Comparison of ENCODE assay signal across 13 mouse cellular contexts in genomic region chr14:34364254-34365146, GRCm38 (mm10). TPM values are rescaled to one million over a fixed set of nuclear protein-coding genes. Genes with fewer than 3 reads are reported as not detected.
DNase-seq lines count a peak whose midpoint lies in the region; ATAC-seq and TF ChIP-seq lines count a peak whose summit lies in the region.
"Not testable (repeated sequence)": the region's sequence is repeated elsewhere in the genome, so short reads cannot be mapped to it uniquely, and the experiment has no call there.
"Had no signal": no experiment of that assay in that cellular context is flagged by ENCODE, and none has a peak within 500 bp of the region (broad histone marks: within the 10 kb centered on the region; RNA-seq: fewer than 3 reads in every experiment).

No protein-coding gene starts in this region.

- not testable (repeated sequence) for H3K9me3 ChIP-seq in forebrain, embryonic 10.5 days; heart, embryonic 12.5 days (replicated peaks); hindbrain, embryonic 16.5 days (ENCODE audit: control insufficient read depth, low read length); midbrain, embryonic 16.5 days (replicated peaks; ENCODE audit: control insufficient read depth, low read length, poor library complexity, severe bottlenecking); stomach, embryonic 16.5 days (replicated peaks; ENCODE audit: control insufficient read depth, low read length)

- H3K4me3 ChIP-seq in forebrain, embryonic 10.5 days, result peak overlapping the region; percentile 57
- H3K4me3 ChIP-seq in heart, embryonic 12.5 days, result peak overlapping the region; percentile 50
- peak overlapping the region; percentile 50 for H3K4me3 ChIP-seq in hindbrain, embryonic 16.5 days (ENCODE audit: low read length)
- peak overlapping the region; percentile 51 for H3K4me3 ChIP-seq in layer of hippocampus, adult 2 months
- peak overlapping the region; percentile 71 for H3K4me3 ChIP-seq in lung, adult 2 months (replicated peaks; ENCODE audit: extremely low read depth, low read depth, low read length)
- peak overlapping the region; percentile 47 for H3K4me3 ChIP-seq in midbrain, embryonic 16.5 days (ENCODE audit: low read depth, low read length)
- H3K4me3 ChIP-seq in stomach, embryonic 16.5 days (replicated peaks; ENCODE audit: low read length), result peak overlapping the region; percentile 39; the same call in 1 of the 2 replicates

- peak; percentile 75 for DNase-seq in ZHBTc4 (ENCODE audit: low read depth, low spot score)
- not testable (repeated sequence) for DNase-seq in forebrain, embryonic 10.5 days (ENCODE audit: extremely low spot score, low spot score); layer of hippocampus, adult 2 months (ENCODE audit: low spot score in 2 of 2); lung, adult 2 months

- not testable (repeated sequence) for TF ChIP-seq CTCF in layer of hippocampus, adult 2 months (conservative IDR thresholded peaks at IDR 0.05); lung, adult 2 months (IDR thresholded peaks at IDR 0.05; ENCODE audit: insufficient read depth, low read length)

- peak overlapping the region; percentile 71; the same call in 1 of the 2 replicates for H3K9ac ChIP-seq in heart, embryonic 12.5 days
- H3K9ac ChIP-seq in hindbrain, embryonic 16.5 days (ENCODE audit: low read depth, low read length), result peak overlapping the region; percentile 78
- H3K9ac ChIP-seq in midbrain, embryonic 16.5 days (ENCODE audit: low read depth, low read length), result peak overlapping the region; percentile 74
- not testable (repeated sequence) for H3K9ac ChIP-seq in stomach, embryonic 16.5 days (ENCODE audit: low read length)

- H3K27ac ChIP-seq in forebrain, embryonic 10.5 days, result peak overlapping the region; percentile 71; the same call in 1 of the 2 replicates
- not testable (repeated sequence) for H3K27ac ChIP-seq in heart, embryonic 12.5 days (ENCODE audit: poor library complexity, severe bottlenecking); hindbrain, embryonic 16.5 days (ENCODE audit: low read depth, low read length)
- H3K27ac ChIP-seq in layer of hippocampus, adult 2 months, result peak overlapping the region; percentile 79
- peak overlapping the region; percentile 69 for H3K27ac ChIP-seq in midbrain, embryonic 16.5 days (ENCODE audit: low read length)
- peak overlapping the region; percentile 74; the same call in 1 of the 2 replicates for H3K27ac ChIP-seq in stomach, embryonic 16.5 days (ENCODE audit: low read length)

- peaks cover 18% of the 10 kb centered on the region for H3K4me1 ChIP-seq in forebrain, embryonic 10.5 days
- not testable (repeated sequence) for H3K4me1 ChIP-seq in heart, embryonic 12.5 days (replicated peaks); hindbrain, embryonic 16.5 days (ENCODE audit: control insufficient read depth, insufficient read depth, low read depth, low read length); lung, adult 2 months (ENCODE audit: control insufficient read depth, insufficient read depth, low read length); stomach, embryonic 16.5 days (ENCODE audit: control insufficient read depth, insufficient read depth, low read length)
- peaks cover 11% of the 10 kb centered on the region; the same call in 1 of the 2 replicates for H3K4me1 ChIP-seq in midbrain, embryonic 16.5 days (ENCODE audit: control insufficient read depth, insufficient read depth, low read length)

- WGBS in forebrain, embryonic 10.5 days, result 79% methylated on average over 15 of the region's 15 CpGs
- 79% methylated on average over 15 of the region's 15 CpGs for WGBS in heart, embryonic 12.5 days
- 75% methylated on average over 14 of the region's 15 CpGs for WGBS in hindbrain, embryonic 16.5 days
- 86% methylated on average over 15 of the region's 15 CpGs for WGBS in lung, adult 2 months
- 74% methylated on average over 15 of the region's 15 CpGs for WGBS in midbrain, embryonic 16.5 days
- 88% methylated on average over 15 of the region's 15 CpGs for WGBS in stomach, embryonic 16.5 days

- peak overlapping the region; percentile 95 for H3K4me2 ChIP-seq in heart, embryonic 12.5 days
- peak overlapping the region; percentile 94 for H3K4me2 ChIP-seq in hindbrain, embryonic 16.5 days (ENCODE audit: low read length)
- peak overlapping the region; percentile 95 for H3K4me2 ChIP-seq in midbrain, embryonic 16.5 days (ENCODE audit: low read length)
- H3K4me2 ChIP-seq in stomach, embryonic 16.5 days (ENCODE audit: low read depth, low read length), result peak overlapping the region; percentile 64

- not testable (repeated sequence) for TF ChIP-seq POLR2A in lung, adult 2 months (IDR thresholded peaks at IDR 0.05; ENCODE audit: borderline replicate concordance, extremely low read depth, low read depth, low read length)

- ATAC-seq in heart, embryonic 12.5 days (ENCODE audit: insufficient number of reproducible peaks, low FRiP score); midbrain, embryonic 16.5 days; stomach, embryonic 16.5 days (ENCODE audit: insufficient read depth, low FRiP score): not testable (repeated sequence)
- ATAC-seq in hindbrain, embryonic 16.5 days, result peak; percentile 72; the same call in 1 of the 2 replicates

- H3K36me3 ChIP-seq in forebrain, embryonic 10.5 days (replicated peaks); heart, embryonic 12.5 days; hindbrain, embryonic 16.5 days (ENCODE audit: control insufficient read depth, insufficient read depth, low read length); midbrain, embryonic 16.5 days (ENCODE audit: control insufficient read depth, insufficient read depth, low read length); stomach, embryonic 16.5 days (ENCODE audit: control insufficient read depth, insufficient read depth, low read length): not testable (repeated sequence)

- peaks cover 35% of the 10 kb centered on the region for H3K27me3 ChIP-seq in forebrain, embryonic 10.5 days (ENCODE audit: poor library complexity, severe bottlenecking)
- not testable (repeated sequence) for H3K27me3 ChIP-seq in heart, embryonic 12.5 days (replicated peaks); hindbrain, embryonic 16.5 days (replicated peaks; ENCODE audit: control insufficient read depth, insufficient read depth, low read length); midbrain, embryonic 16.5 days (ENCODE audit: control insufficient read depth, insufficient read depth, low read depth, low read length); stomach, embryonic 16.5 days (ENCODE audit: control insufficient read depth, insufficient read depth, low read length)

RNA-seq across cellular contexts. Expression of gene Fam25c, which starts 9.3 kb away (rescaled TPM):
- not detected in 2 replicates for polyA plus RNA-seq in forebrain, embryonic 10.5 days (2016; fragmentation: Nextera tagmentation; extraction: Ambion mirVana)
- not detected in 2 replicates for polyA plus RNA-seq in heart, embryonic 12.5 days (2016; fragmentation: Nextera tagmentation; extraction: Ambion mirVana)
- polyA plus RNA-seq in hindbrain, embryonic 16.5 days (2015; fragmentation: Nextera tagmentation; extraction: Ambion mirVana), result not detected in 2 replicates
- total RNA-seq in layer of hippocampus, adult 2 months (2021), result not detected
- 68.4 TPM in 1 of 2 replicates, not detected in the other for polyA plus RNA-seq in lung, adult 2 months (2012; rRNA removed)
- polyA plus RNA-seq in midbrain, embryonic 16.5 days (2015; fragmentation: Nextera tagmentation; extraction: Ambion mirVana), result not detected in 2 replicates
- 23.6 and 47.2 TPM in 2 replicates for polyA plus RNA-seq in stomach, embryonic 16.5 days (2015; fragmentation: Nextera tagmentation; extraction: Ambion mirVana)
- total RNA-seq: adrenal gland, postnatal 25 days; gastrocnemius, postnatal 4 days; hematopoietic stem cell, adult 5-6 weeks had no signal
- polyA plus RNA-seq: CD4-positive, CD25-positive, alpha-beta regulatory T cell, adult 4 months; large intestine, adult 2 months had no signal

RNA-seq across cellular contexts. Expression of gene Sncg, which starts 10.1 kb away (rescaled TPM):
- polyA plus RNA-seq in forebrain, embryonic 10.5 days (2016; fragmentation: Nextera tagmentation; extraction: Ambion mirVana), result 1.3 and 2.2 TPM in 2 replicates
- 1.9 and 2.3 TPM in 2 replicates for polyA plus RNA-seq in heart, embryonic 12.5 days (2016; fragmentation: Nextera tagmentation; extraction: Ambion mirVana)
- 188 and 207 TPM in 2 replicates for polyA plus RNA-seq in hindbrain, embryonic 16.5 days (2015; fragmentation: Nextera tagmentation; extraction: Ambion mirVana)
- 1 to 10 TPM; 4.8 to 6.7 TPM for total RNA-seq in layer of hippocampus, adult 2 months (2021)
- polyA plus RNA-seq in lung, adult 2 months (2012; rRNA removed), result 10.1 and 10.2 TPM in 2 replicates
- 27.6 and 31.0 TPM in 2 replicates for polyA plus RNA-seq in midbrain, embryonic 16.5 days (2015; fragmentation: Nextera tagmentation; extraction: Ambion mirVana)
- 31.3 and 35.0 TPM in 2 replicates for polyA plus RNA-seq in stomach, embryonic 16.5 days (2015; fragmentation: Nextera tagmentation; extraction: Ambion mirVana)
- total RNA-seq: hematopoietic stem cell, adult 5-6 weeks had no signal
- polyA plus RNA-seq: CD4-positive, CD25-positive, alpha-beta regulatory T cell, adult 4 months had no signal

RNA-seq across cellular contexts. Expression of gene Mmrn2, which starts 10.8 kb away (rescaled TPM):
- polyA plus RNA-seq in forebrain, embryonic 10.5 days (2016; fragmentation: Nextera tagmentation; extraction: Ambion mirVana), result 6.2 and 6.7 TPM in 2 replicates
- 31.3 and 32.0 TPM in 2 replicates for polyA plus RNA-seq in heart, embryonic 12.5 days (2016; fragmentation: Nextera tagmentation; extraction: Ambion mirVana)
- polyA plus RNA-seq in hindbrain, embryonic 16.5 days (2015; fragmentation: Nextera tagmentation; extraction: Ambion mirVana), result 3.8 and 5.0 TPM in 2 replicates
- 1 to 10 TPM; 3.9 to 4.0 TPM for total RNA-seq in layer of hippocampus, adult 2 months (2021)
- polyA plus RNA-seq in lung, adult 2 months (2012; rRNA removed), result 21.9 and 22.2 TPM in 2 replicates
- polyA plus RNA-seq in midbrain, embryonic 16.5 days (2015; fragmentation: Nextera tagmentation; extraction: Ambion mirVana), result 3.5 and 3.6 TPM in 2 replicates
- polyA plus RNA-seq in stomach, embryonic 16.5 days (2015; fragmentation: Nextera tagmentation; extraction: Ambion mirVana), result 8.5 and 9.1 TPM in 2 replicates
- total RNA-seq: hematopoietic stem cell, adult 5-6 weeks had no signal

RNA-seq across cellular contexts. Expression of gene Glud1, which starts 54.0 kb away (rescaled TPM):
- 63.9 and 65.8 TPM in 2 replicates for polyA plus RNA-seq in forebrain, embryonic 10.5 days (2016; fragmentation: Nextera tagmentation; extraction: Ambion mirVana)
- polyA plus RNA-seq in heart, embryonic 12.5 days (2016; fragmentation: Nextera tagmentation; extraction: Ambion mirVana), result 66.4 and 70.8 TPM in 2 replicates
- 112 and 115 TPM in 2 replicates for polyA plus RNA-seq in hindbrain, embryonic 16.5 days (2015; fragmentation: Nextera tagmentation; extraction: Ambion mirVana)
- total RNA-seq in layer of hippocampus, adult 2 months (2021), result 100 to 1,000 TPM; 316 to 317 TPM
- polyA plus RNA-seq in lung, adult 2 months (2012; rRNA removed), result 63.6 and 83.7 TPM in 2 replicates
- polyA plus RNA-seq in midbrain, embryonic 16.5 days (2015; fragmentation: Nextera tagmentation; extraction: Ambion mirVana), result 89.8 and 92.8 TPM in 2 replicates
- polyA plus RNA-seq in stomach, embryonic 16.5 days (2015; fragmentation: Nextera tagmentation; extraction: Ambion mirVana), result 62.5 and 64.0 TPM in 2 replicates

RNA-seq across cellular contexts. Expression of gene Shld2, which starts 54.2 kb away (rescaled TPM):
- 8.4 and 9.8 TPM in 2 replicates for polyA plus RNA-seq in forebrain, embryonic 10.5 days (2016; fragmentation: Nextera tagmentation; extraction: Ambion mirVana)
- 7.6 and 7.8 TPM in 2 replicates for polyA plus RNA-seq in heart, embryonic 12.5 days (2016; fragmentation: Nextera tagmentation; extraction: Ambion mirVana)
- 5.4 and 5.8 TPM in 2 replicates for polyA plus RNA-seq in hindbrain, embryonic 16.5 days (2015; fragmentation: Nextera tagmentation; extraction: Ambion mirVana)
- total RNA-seq in layer of hippocampus, adult 2 months (2021), result 10 to 100 TPM; 13.0 to 15.5 TPM
- 2.4 and 2.7 TPM in 2 replicates for polyA plus RNA-seq in lung, adult 2 months (2012; rRNA removed)
- polyA plus RNA-seq in midbrain, embryonic 16.5 days (2015; fragmentation: Nextera tagmentation; extraction: Ambion mirVana), result 4.8 and 6.4 TPM in 2 replicates
- polyA plus RNA-seq in stomach, embryonic 16.5 days (2015; fragmentation: Nextera tagmentation; extraction: Ambion mirVana), result 5.6 and 6.1 TPM in 2 replicates
